Mouse (Mus musculus) left cerebral cortex, adult 11 months (tissue): ENCODE measurements around the gene Rec114.
A peak's percentile ranks its signal among the peaks of the same experiment; 100 is the strongest.

ENCODE experiments used
- DNase-seq: peaks from one replicate; pipeline ENCODE4 v3.0.0; 2022; ENCODE audit warnings: low spot score

Gene Rec114

DNA sequence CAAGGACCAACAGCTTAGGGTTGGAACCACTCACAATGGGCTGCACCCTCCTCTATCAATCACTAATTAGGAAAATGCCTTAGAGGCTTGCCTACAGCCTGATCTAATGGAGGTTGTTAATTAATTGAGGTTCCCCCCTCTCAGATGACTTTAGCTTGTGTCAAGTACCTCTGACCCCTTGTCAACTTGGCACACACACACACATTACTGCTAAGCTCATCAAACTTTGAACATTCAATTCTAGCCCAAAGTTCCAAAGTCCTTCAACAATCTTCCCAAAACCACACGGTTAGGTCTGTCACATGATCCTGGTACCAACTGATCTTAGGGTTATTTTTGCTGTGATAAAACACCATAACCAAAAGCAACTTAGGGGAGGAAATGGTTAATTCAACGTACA lies 26.9 kb downstream of the Rec114 start:
- DNase-seq, result no peak

GRCm38 (mm10) chr9:58710642-58711041 lies 33.1 kb downstream of the Rec114 start:
- no peak for DNase-seq

- peak; percentile 58 for DNase-seq
Observed at GRCm38 (mm10) chr9:58709939-58710338, 33.8 kb downstream of the Rec114 start.

DNA sequence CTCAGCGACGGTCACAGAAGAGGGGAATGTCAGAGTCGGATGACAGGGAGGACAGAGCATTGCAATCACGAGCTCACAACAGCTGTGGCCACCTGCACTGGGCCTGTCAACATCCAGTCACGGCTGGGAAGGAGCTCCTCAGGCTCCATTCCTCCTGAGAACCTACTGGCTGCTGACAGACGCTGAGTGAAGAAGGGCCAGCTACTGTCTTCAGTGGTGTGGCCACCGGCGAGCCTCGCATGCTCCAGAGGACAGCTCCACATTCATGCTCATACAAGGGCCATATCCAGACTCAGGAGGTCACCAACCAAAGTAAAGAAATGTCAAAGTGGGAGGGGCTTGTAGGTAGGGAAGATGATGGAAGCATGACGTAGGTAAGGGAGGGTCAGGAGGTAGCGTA lies 36.0 kb downstream of the Rec114 start:
- no peak for DNase-seq

DNA sequence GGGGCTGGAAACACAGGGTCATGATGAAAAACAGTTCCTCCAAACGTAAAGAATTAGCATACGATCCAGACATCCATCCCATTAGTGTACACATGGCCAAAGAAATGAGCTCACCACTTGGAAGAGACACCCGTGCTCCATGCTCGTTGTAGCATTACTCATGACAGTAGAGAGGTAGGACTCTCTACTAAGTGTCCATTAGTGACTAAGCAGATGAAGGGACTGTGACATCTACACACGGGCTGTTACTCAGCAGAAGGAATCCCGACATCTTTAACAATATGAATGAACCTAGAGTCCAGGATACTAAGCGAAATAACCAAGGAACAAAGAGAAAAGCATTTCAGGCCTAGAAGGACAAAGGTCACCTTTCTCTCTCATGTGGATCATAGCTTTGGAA lies 37.7 kb downstream of the Rec114 start:
- no peak for DNase-seq

- DNase-seq, result no peak
Observed at GRCm38 (mm10) chr9:58703766-58704165, 40.0 kb downstream of the Rec114 start.

DNA sequence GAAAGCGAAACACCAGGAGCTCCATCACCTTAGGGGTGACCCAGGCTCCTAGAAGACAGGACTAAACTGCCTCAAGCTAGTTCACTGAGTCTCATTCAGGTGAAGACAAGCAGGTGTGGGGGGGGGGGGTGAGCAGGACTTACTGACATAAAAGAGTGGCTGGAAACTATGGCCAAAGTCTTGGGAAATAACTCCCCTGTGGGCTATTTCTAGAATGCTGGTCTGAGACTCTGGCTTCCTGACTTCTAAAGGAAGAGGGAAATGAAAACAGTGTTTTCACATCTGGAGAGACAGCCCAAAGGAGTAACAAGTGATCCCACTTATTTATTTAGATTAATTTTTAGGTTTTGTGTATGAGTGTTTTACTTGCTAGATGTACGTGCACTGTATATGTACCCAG lies 42.0 kb downstream of the Rec114 start:
- DNase-seq, result no peak

DNA sequence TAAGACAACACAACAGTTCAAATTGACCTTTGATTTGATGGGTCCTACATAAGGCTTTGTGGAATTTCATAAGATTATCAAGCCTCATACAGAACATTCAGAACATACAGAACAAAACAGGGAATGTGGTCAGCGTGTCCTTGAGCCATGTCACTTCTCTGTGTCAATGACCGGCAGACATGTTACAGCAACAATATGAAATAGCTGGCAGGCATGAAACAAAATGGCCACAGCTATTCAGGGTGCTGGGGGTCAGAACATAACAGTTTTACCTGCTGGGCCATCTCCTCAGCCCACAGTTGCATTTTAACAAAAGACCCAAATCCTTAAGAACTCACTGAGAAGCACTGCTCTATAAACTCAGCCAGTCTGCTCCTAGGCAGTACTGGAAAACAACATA lies 45.3 kb downstream of the Rec114 start:
- DNase-seq, result no peak

GRCm38 (mm10) chr9:58691471-58691870 lies 52.3 kb downstream of the Rec114 start:
- no peak for DNase-seq

DNA sequence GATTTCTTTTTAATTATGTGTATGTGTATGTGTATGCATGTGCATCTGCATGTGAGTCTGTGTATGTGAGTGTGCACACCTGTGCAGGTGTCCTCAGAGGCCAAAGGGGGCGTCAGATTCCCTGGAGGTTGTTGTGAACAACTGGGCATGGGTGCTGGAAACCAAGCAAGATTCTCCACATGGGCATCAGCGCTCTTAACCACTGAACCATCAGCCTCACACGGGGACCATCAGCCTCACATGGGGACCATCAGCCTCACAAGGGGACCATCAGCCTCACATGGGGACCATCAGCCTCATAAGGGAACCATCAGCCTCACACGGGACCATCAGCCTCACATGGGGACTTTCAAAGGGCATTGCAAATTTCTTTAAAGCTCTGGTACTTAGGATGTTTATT lies 53.1 kb downstream of the Rec114 start:
- DNase-seq, result no peak

DNA sequence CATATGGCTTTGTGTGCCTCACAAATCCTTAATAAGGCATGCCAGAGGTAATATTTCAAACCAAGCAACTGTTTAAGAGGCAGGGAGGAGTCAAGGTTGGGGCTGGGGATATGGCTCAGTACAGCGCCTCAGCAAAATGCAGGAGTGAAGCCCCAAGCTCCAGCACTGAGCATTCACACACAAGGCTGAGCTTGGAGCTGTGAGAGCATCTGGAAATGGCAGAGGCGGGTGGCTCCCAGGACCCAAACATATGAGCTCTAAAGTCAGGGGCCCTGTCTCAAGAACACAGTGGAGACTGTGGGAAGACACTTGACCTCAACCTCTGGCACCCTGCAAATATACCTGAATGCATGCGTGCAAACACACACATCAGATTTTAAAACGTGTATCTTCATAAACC lies 55.7 kb downstream of the Rec114 start:
- no peak for DNase-seq

DNA sequence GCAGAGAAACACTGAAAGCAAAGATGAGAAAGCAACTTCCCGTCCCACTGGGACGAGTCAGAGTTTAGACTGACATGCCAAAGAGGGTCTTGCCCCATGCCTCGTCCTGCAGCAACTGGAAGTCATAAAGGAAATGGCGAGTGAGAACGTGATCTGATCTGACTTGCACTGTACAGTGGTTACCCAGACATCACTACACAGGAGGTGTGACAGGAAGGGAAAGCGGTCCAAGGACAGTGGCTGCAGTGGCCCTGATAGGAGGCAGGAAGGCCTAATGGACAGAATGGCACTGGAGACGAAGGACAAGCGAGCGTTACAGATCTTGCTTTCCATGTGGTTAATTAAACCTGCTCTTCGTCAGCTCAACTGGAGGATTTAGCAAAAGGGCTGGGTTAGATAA lies 58.5 kb downstream of the Rec114 start:
- no peak for DNase-seq

DNA sequence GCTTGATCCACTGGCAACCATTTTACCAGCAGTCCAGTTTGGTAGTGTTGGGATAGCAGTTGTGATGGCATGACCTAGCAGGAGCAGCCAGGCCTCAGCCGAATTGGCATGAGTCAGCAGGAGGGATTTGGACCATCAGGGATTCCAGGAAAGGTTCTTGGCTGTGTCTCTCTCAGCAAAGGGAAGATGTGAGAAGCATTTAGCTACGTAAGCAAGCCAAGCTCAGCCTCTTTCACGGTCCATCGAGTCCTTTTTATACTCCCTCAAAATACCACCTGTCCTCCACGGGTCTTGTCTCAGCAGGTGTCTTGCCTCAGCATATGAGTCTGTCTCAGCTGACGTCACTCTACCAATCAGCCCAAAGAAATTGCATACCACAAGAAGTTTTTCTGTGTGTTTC lies 60.4 kb downstream of the Rec114 start:
- DNase-seq, result no peak

DNA sequence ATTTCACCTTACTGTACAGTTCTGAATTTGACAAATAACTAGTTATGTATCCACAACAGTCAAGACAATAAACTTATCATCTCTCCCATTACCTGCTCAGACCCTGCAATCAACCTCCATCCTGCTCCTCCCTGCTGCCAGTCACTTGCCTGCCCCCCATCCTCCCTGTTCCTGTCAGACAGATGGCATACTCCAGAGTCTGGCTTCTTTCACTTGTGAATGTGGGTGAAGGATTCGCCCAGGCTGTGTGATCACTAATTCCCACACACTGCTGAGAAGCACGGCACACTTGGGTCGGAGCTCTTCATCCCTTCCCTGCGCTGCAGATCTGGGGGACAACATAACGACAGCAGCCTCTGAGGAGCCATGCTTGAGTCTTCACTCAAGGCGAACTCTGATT lies 61.7 kb downstream of the Rec114 start:
- no peak for DNase-seq

DNA sequence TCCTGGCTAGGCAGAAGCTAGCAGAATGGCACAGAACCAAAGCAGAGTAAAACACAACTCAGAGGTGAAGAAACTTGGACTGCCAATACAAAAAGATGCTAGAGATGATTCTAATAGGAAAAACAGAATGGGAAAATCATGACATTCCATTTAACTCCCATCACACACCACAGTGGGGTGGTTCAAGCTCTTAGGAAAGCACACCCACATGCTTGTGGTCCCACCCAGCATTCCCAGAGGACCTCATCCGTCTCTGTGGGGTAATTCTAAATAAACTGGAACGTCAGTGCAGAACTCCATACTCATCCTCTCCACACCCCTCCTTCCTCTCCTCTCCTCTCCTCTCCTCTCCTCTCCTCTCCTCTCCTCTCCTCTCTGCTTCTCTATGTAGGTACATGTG lies 62.4 kb downstream of the Rec114 start:
- no peak for DNase-seq

DNA sequence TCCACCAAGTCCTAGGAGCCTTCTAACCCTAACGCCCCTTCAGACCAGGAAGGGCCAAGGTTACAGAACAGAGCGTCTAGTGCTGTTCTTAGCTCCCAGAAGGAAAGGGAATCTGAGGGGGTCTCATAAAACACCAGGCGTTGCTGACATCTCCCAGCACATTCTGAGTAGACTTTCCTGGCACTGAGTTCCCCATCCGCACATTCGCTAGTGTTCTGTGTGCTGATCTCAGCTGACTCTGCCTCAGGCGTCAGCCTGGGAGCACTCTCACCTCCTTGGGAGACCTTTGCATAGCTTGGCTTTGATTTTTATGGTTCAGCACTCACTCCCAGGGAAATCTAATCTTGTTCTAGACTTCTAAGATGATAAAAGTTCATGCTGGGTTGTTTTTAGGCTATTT lies 68.4 kb downstream of the Rec114 start:
- no peak for DNase-seq

DNA sequence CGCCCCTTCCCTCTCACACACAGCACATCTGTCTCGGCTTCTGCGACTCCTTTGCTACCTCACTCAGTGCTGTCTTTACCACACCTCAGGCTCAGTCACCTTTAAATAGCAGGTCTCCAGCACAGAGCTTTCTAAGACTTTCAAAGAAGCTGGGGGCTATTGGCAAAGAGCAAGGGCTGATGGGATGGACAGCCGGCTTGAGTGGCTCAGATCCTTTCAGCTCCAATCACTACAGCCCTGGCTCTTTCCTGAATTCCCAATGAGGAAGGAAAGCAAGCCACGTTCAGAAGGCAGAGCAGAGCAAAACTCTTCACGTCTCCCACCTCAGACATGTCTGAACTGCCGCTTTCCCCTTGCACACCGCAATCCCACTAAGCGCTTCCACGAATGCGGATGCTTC lies 69.0 kb downstream of the Rec114 start:
- DNase-seq, result no peak

DNA sequence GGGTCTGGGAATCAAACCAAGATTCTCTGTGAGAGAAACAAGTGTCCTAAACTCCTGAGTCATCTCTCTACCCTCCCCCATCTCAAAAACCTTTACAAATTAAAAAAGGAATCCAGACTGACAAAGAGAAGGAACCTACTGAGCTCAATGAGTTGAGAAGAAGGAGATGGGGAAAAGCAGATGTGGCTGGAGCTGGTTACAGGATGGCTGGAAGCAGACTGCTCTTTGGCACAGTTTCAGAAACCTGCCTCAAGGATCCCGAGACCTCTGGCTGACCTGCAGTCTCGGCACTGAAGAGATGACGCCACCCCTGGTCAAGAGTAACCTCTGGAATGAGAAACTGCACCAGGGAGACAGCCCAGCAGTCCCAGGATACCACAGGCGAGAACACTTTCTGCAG lies 71.3 kb downstream of the Rec114 start:
- DNase-seq, result no peak

GRCm38 (mm10) chr9:58669819-58670218 lies 73.9 kb downstream of the Rec114 start:
- DNase-seq, result no peak

- DNase-seq, result no peak
Observed at GRCm38 (mm10) chr9:58669071-58669470, 74.7 kb downstream of the Rec114 start.

DNA sequence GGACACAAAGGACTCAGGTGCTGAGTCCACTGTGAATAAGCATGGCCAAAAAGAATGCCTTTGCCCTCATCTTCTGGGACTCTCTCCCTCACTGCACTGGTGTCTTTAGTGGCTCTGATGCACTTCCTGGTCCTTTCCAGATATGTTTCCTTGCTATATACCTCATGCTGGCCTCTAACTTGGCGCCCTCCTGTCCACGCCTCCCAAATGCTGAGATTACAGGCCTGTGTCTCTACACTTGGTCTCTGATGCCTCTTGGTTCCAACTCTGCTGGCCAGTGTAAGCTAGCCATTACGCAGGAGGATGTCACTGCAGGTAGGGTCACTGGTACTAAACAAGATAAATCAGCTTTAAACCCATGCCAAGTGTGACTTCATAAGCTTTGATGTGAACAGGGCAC lies 75.6 kb downstream of the Rec114 start:
- no peak for DNase-seq

DNA sequence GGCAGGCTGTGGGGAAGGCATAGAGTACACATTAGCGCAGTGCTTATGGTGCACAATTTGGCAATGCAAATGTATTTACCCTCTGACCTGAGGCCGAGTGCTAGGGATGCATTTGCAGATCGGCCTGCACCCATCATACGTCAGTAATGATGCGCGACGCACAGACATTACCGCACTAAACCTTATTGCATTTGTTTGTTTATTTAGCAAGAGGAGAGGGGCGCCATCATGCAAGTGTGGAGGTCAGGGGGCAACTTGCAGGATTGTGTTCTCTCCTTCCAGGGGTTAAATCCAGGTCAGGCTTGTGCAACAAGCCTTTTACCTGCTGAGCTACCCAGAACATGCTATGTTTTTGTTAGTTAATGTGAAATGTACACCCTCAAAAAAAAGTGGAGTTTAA lies 76.5 kb downstream of the Rec114 start:
- DNase-seq, result no peak

DNA sequence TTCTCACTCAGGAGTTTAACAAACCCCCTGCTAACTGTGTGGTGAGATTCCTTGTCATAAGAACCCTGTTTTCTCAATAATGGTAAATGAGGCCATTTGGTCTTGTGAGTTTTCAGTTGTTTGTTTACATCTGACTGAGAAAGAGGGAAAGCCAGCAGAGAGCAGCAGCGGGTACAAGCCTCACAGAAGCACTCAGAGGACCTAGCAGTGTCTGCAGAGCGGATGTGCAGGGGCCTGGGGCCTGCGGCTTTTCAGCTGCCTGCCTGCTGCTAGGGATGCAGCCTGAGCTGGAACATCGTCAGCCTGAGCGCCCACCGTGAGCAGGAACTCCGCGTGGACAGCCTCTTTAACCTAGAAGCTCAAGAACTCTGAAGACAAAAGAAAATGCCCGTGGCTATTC lies 77.6 kb downstream of the Rec114 start:
- DNase-seq, result no peak

- DNase-seq, result no peak
Observed at GRCm38 (mm10) chr9:58665492-58665891, 78.3 kb downstream of the Rec114 start.

GRCm38 (mm10) chr9:58662791-58663190 lies 81.0 kb downstream of the Rec114 start:
- no peak for DNase-seq
